Mouse (Mus musculus): ENCODE results near the gene Rundc1. TPM values are rescaled to one million over a fixed set of nuclear protein-coding genes. Genes with fewer than 3 reads are reported as not detected.

Gene Rundc1
- polyA plus RNA-seq, 1 experiment, result 24.7 TPM

GRCm38 (mm10) chr11:101451536-101451935, 26.7 kb downstream of the Rundc1 start:
- DNase-seq, result no peak
- TF ChIP-seq POLR2A (IDR thresholded peaks at IDR 0.05; ENCODE audit: low read depth, low read length), result no peak
- no peak for TF ChIP-seq CTCF (conservative IDR thresholded peaks at IDR 0.05; ENCODE audit: insufficient read depth, insufficient read length, low read depth, low read length)
- Histone ChIP-seq H3K27ac (ENCODE audit: insufficient read depth, low read depth, low read length) (no peak overlapping the region), H3K27me3 (replicated peaks; ENCODE audit: control insufficient read depth, insufficient read depth, low read length) (no peaks in the 10 kb centered on the region), H3K4me1 (ENCODE audit: control insufficient read depth, insufficient read depth, low read length) (peaks cover 4% of the 10 kb centered on the region; the same call in 1 of the 2 replicates), H3K4me3 (ENCODE audit: insufficient read depth, low read depth, low read length) (no peak overlapping the region), H3K36me3 (ENCODE audit: control insufficient read depth, insufficient read depth, low read length) (no peaks in the 10 kb centered on the region)
- WGBS, result 93% methylated on average over 10 of the region's 10 CpGs

GRCm38 (mm10) chr11:101452093-101452774, 27.3 kb downstream of the Rundc1 start:
- Histone ChIP-seq H3K27me3 (replicated peaks; ENCODE audit: control insufficient read depth, insufficient read depth, low read length) (no peaks in the 10 kb centered on the region), H3K36me3 (ENCODE audit: control insufficient read depth, insufficient read depth, low read length) (no peaks in the 10 kb centered on the region), H3K4me3 (ENCODE audit: insufficient read depth, low read depth, low read length) (no peak overlapping the region), H3K27ac (ENCODE audit: insufficient read depth, low read depth, low read length) (no peak overlapping the region), H3K4me1 (ENCODE audit: control insufficient read depth, insufficient read depth, low read length) (peaks cover 4% of the 10 kb centered on the region; the same call in 1 of the 2 replicates)
- WGBS, result 64% methylated on average over 10 of the region's 10 CpGs
- TF ChIP-seq CTCF (conservative IDR thresholded peaks at IDR 0.05; ENCODE audit: insufficient read depth, insufficient read length, low read depth, low read length), result no peak
- TF ChIP-seq POLR2A (IDR thresholded peaks at IDR 0.05; ENCODE audit: low read depth, low read length), result no peak
- no peak for DNase-seq

- 41% methylated on average over 6 of the region's 6 CpGs for WGBS
- DNase-seq, result no peak
- H3K4me1 ChIP-seq (ENCODE audit: control insufficient read depth, insufficient read depth, low read length), result peaks cover 4% of the 10 kb centered on the region; the same call in 1 of the 2 replicates
- H3K27me3 ChIP-seq (replicated peaks; ENCODE audit: control insufficient read depth, insufficient read depth, low read length), result no peaks in the 10 kb centered on the region
- H3K36me3 ChIP-seq (ENCODE audit: control insufficient read depth, insufficient read depth, low read length), result no peaks in the 10 kb centered on the region
- H3K27ac ChIP-seq (ENCODE audit: insufficient read depth, low read depth, low read length), result no peak overlapping the region
- TF ChIP-seq POLR2A (IDR thresholded peaks at IDR 0.05; ENCODE audit: low read depth, low read length) (no peak), CTCF (conservative IDR thresholded peaks at IDR 0.05; ENCODE audit: insufficient read depth, insufficient read length, low read depth, low read length) (no peak)
- H3K4me3 ChIP-seq (ENCODE audit: insufficient read depth, low read depth, low read length), result no peak overlapping the region
These were observed 29.8 kb downstream of the Rundc1 start for GRCm38 (mm10) chr11:101454702-101455101.

GRCm38 (mm10) chr11:101455627-101456026, 30.7 kb downstream of the Rundc1 start:
- no peak for DNase-seq
- H3K4me1 ChIP-seq (ENCODE audit: control insufficient read depth, insufficient read depth, low read length), result peaks cover 4% of the 10 kb centered on the region; the same call in 1 of the 2 replicates
- no peak overlapping the region for H3K4me3 ChIP-seq (ENCODE audit: insufficient read depth, low read depth, low read length)
- 59% methylated on average over 7 of the region's 7 CpGs for WGBS
- TF ChIP-seq POLR2A (IDR thresholded peaks at IDR 0.05; ENCODE audit: low read depth, low read length), result no peak
- TF ChIP-seq CTCF (conservative IDR thresholded peaks at IDR 0.05; ENCODE audit: insufficient read depth, insufficient read length, low read depth, low read length), result no peak
- H3K27me3 ChIP-seq (replicated peaks; ENCODE audit: control insufficient read depth, insufficient read depth, low read length), result no peaks in the 10 kb centered on the region
- H3K36me3 ChIP-seq (ENCODE audit: control insufficient read depth, insufficient read depth, low read length), result no peaks in the 10 kb centered on the region
- H3K27ac ChIP-seq (ENCODE audit: insufficient read depth, low read depth, low read length), result no peak overlapping the region

GRCm38 (mm10) chr11:101457631-101458030, 32.7 kb downstream of the Rundc1 start:
- H3K4me3 ChIP-seq (ENCODE audit: insufficient read depth, low read depth, low read length), result no peak overlapping the region
- DNase-seq, result no peak
- no peak overlapping the region for H3K27ac ChIP-seq (ENCODE audit: insufficient read depth, low read depth, low read length)
- H3K27me3 ChIP-seq (replicated peaks; ENCODE audit: control insufficient read depth, insufficient read depth, low read length), result no peaks in the 10 kb centered on the region
- no peaks in the 10 kb centered on the region for H3K36me3 ChIP-seq (ENCODE audit: control insufficient read depth, insufficient read depth, low read length)
- no peak for TF ChIP-seq CTCF (conservative IDR thresholded peaks at IDR 0.05; ENCODE audit: insufficient read depth, insufficient read length, low read depth, low read length)
- TF ChIP-seq POLR2A (IDR thresholded peaks at IDR 0.05; ENCODE audit: low read depth, low read length), result no peak
- H3K4me1 ChIP-seq (ENCODE audit: control insufficient read depth, insufficient read depth, low read length), result peaks cover 4% of the 10 kb centered on the region; the same call in 1 of the 2 replicates
- WGBS, result 91% methylated on average over 9 of the region's 9 CpGs

GRCm38 (mm10) chr11:101458217-101458616, 33.3 kb downstream of the Rundc1 start:
- H3K4me1 ChIP-seq (ENCODE audit: control insufficient read depth, insufficient read depth, low read length), result peaks cover 4% of the 10 kb centered on the region; the same call in 1 of the 2 replicates
- no peaks in the 10 kb centered on the region for H3K36me3 ChIP-seq (ENCODE audit: control insufficient read depth, insufficient read depth, low read length)
- no peak for DNase-seq
- WGBS, result 88% methylated on average over 12 of the region's 12 CpGs
- H3K4me3 ChIP-seq (ENCODE audit: insufficient read depth, low read depth, low read length), result no peak overlapping the region
- no peak overlapping the region for H3K27ac ChIP-seq (ENCODE audit: insufficient read depth, low read depth, low read length)
- H3K27me3 ChIP-seq (replicated peaks; ENCODE audit: control insufficient read depth, insufficient read depth, low read length), result no peaks in the 10 kb centered on the region
- TF ChIP-seq POLR2A (IDR thresholded peaks at IDR 0.05; ENCODE audit: low read depth, low read length), result no peak
- no peak for TF ChIP-seq CTCF (conservative IDR thresholded peaks at IDR 0.05; ENCODE audit: insufficient read depth, insufficient read length, low read depth, low read length)

- 59% methylated on average over 6 of the region's 6 CpGs for WGBS
- peaks cover 10% of the 10 kb centered on the region; the same call in 1 of the 2 replicates for H3K4me1 ChIP-seq (ENCODE audit: control insufficient read depth, insufficient read depth, low read length)
- DNase-seq, result peak; percentile 69
These were observed 34.8 kb downstream of the Rundc1 start for GRCm38 (mm10) chr11:101459716-101460115.

More at GRCm38 (mm10) chr11:101459716-101460115, 34.8 kb downstream of the Rundc1 start:
- TF ChIP-seq CTCF (conservative IDR thresholded peaks at IDR 0.05; ENCODE audit: insufficient read depth, insufficient read length, low read depth, low read length) (no peak), POLR2A (IDR thresholded peaks at IDR 0.05; ENCODE audit: low read depth, low read length) (no peak)
- Histone ChIP-seq H3K4me3 (ENCODE audit: insufficient read depth, low read depth, low read length) (no peak overlapping the region), H3K36me3 (ENCODE audit: control insufficient read depth, insufficient read depth, low read length) (no peaks in the 10 kb centered on the region), H3K27ac (ENCODE audit: insufficient read depth, low read depth, low read length) (no peak overlapping the region), H3K27me3 (replicated peaks; ENCODE audit: control insufficient read depth, insufficient read depth, low read length) (no peaks in the 10 kb centered on the region)
